Mouse (Mus musculus) cerebellum, adult 2 months (tissue): ENCODE measurements around the gene Cipc.

Experiments
- CTCF ChIP-seq: fragments of 200-500 bp; IDR thresholded peaks from 2 replicates; pipeline ENCODE4 v1.5.1; 2011; ENCODE audit warnings: low read depth, mild to moderate bottlenecking, control low read depth, low read length, moderate library complexity, borderline replicate concordance; ENCODE audit not compliant: insufficient read depth
- POLR2A ChIP-seq: fragments of 200-500 bp; IDR thresholded peaks from 2 replicates; pipeline ENCODE4 v1.6.1; 2011; ENCODE audit warnings: low read length, control low read depth, borderline replicate concordance; ENCODE audit not compliant: insufficient read depth

DNA sequence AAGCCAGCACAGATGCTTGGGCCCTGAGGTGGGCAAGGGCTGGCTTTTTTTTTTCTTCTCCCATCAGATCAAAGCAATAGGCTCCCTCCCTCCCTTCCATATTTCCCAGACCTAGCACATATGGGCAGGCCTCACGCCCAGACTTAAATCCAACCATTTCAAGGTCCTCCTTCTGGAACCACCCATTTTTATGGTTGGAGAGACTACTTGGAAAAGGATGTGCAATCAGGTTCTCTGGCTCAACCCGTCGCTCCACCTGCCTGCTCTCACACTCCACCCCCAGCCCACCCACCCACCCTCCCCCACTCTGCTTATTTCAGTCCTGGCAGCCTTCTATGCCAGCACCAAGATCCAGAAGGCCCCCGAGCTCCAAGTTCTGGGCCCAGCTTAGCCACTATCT lies 39.7 kb downstream of the Cipc start:
- no peak for TF ChIP-seq POLR2A
- TF ChIP-seq CTCF = no peak
